Mouse (Mus musculus) liver, embryonic 14.5 days (tissue): ENCODE measurements around the gene Calr. TPM values are rescaled to one million over a fixed set of nuclear protein-coding genes. Genes with fewer than 3 reads are reported as not detected.
"Not testable (repeated sequence)": the region's sequence is repeated elsewhere in the genome, so short reads cannot be mapped to it uniquely, and the experiment has no call there.

Experiments
- ATAC-seq: fragments of 200-750 bp; cut with Nextera tagmentation; 2 replicates; pipeline ENCODE4 v1.8.0; 2017; ENCODE audit warnings: moderate number of reproducible peaks, mild to moderate bottlenecking, moderate library complexity; ENCODE audit not compliant: insufficient read depth
- DNase-seq, 3 experiments: peaks; one replicate each; pipeline ENCODE4 v3.0.0-alpha.2; 2012 to 2013; ENCODE audit warnings: low read depth in 3 of 3, low spot score in 3 of 3
- H3K27ac ChIP-seq: fragments of 300-500 bp; sonication (generic); 2 replicates; pipeline ENCODE4 v1.5.1; 2014; ENCODE audit warnings: moderate library complexity, mild to moderate bottlenecking, control low read depth, inconsistent platforms
- H3K27me3 ChIP-seq: fragments of 300-500 bp; sonication (generic); 2 replicates; pipeline ENCODE4 v1.6.1; 2014; ENCODE audit warnings: mild to moderate bottlenecking, low read length, moderate library complexity; ENCODE audit not compliant: control insufficient read depth, insufficient read depth
- H3K36me3 ChIP-seq: fragments of 300-500 bp; sonication (generic); replicated peaks from 2 replicates; pipeline ENCODE4 v1.6.1; 2014; ENCODE audit warnings: low read depth; ENCODE audit not compliant: control insufficient read depth, insufficient read depth
- H3K4me1 ChIP-seq, 2 experiments: fragments of 200-500 bp in 1 of 2; fragments of 300-500 bp in 1 of 2; sonication (generic) in 1 of 2; replicated peaks; 2 replicates each; pipeline ENCODE4 v1.6.1; 2012 to 2014; ENCODE audit warnings: antibody characterized with exemption in 1 of 2, inconsistent platforms in 1 of 2, low read length in 1 of 2; ENCODE audit not compliant: control insufficient read depth in 2 of 2, insufficient read depth in 2 of 2
- H3K4me2 ChIP-seq: fragments of 300-500 bp; sonication (generic); 2 replicates; pipeline ENCODE4 v1.6.1; 2014; ENCODE audit warnings: low read depth, mild to moderate bottlenecking, control low read depth, moderate library complexity
- H3K4me3 ChIP-seq, 2 experiments: fragments of 200-500 bp in 1 of 2; fragments of 300-500 bp in 1 of 2; sonication (generic) in 1 of 2; 2 replicates each; pipeline ENCODE4 v1.5.1; 2012 to 2014; ENCODE audit warnings: low read depth in 2 of 2, low read length in 2 of 2, mild to moderate bottlenecking in 2 of 2, control low read depth in 1 of 2, inconsistent platforms in 1 of 2, moderate library complexity in 1 of 2; ENCODE audit not compliant: insufficient read depth in 1 of 2
- H3K9ac ChIP-seq: fragments of 300-500 bp; sonication (generic); replicated peaks from 2 replicates; pipeline ENCODE4 v1.6.1; 2014; ENCODE audit warnings: mild to moderate bottlenecking, control low read depth, moderate library complexity
- H3K9me3 ChIP-seq: fragments of 300-500 bp; sonication (generic); 2 replicates; pipeline ENCODE4 v1.6.1; 2016; ENCODE audit warnings: low read length, mixed read lengths; ENCODE audit not compliant: control insufficient read depth
- CTCF ChIP-seq: IDR thresholded peaks from 2 replicates; pipeline ENCODE4 v1.5.1; 2016; ENCODE audit warnings: antibody characterized with exemption, low read depth, control low read depth
- EP300 ChIP-seq: IDR thresholded peaks from 2 replicates; pipeline ENCODE4 v1.6.1; 2016; ENCODE audit warnings: antibody characterized with exemption, low read depth
- WGBS: fragments of 180-500 bp; shearing (Covaris S2); extraction: QIAGEN DNeasy Blood & Tissue Kit; methylation state at CpG from one replicate; pipeline ENCODE4 v1.1.7; 2014; ENCODE audit not compliant: insufficient replicate concordance; 5-methylcytosine and 5-hydroxymethylcytosine counted together
- polyA plus RNA-seq, 2 experiments: library from polyadenylated mRNA; depleted of rRNA in 1 of 2; stranded (reverse) in 1 of 2; unstranded in 1 of 2; fragments of >200 nt; fragmentation: Nextera tagmentation in 1 of 2; extraction: Ambion mirVana in 1 of 2; gene quantifications; 2 replicates each; pipeline versions ENCODE4 v1.2.1 to v1.2.3; 2012 to 2014

Calr gene
- polyA plus RNA-seq, 2 experiments: 262 to 348 TPM

DNA sequence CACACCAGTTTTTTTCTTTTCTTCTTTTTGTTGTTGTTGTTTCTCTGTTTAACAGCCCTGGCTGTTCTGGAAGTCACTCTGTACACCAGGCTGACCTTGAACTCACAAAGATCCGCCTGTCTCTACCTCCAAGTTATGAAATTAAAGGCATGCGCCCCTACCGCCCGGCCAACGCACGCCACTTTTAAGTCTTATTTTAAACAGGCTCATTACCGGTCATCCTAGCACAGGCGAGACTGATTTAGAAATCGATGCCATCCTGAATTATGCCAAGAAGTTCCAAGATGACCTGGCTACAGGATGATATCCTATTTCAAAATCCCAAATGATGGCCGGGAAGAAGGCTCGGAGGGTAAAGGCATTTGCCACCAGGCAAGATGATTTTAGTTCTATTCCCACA, 15.2 kb downstream of the Calr start, which contains the start of gene Gadd45gip1:
Gene Gadd45gip1, plus strand, starts transcription at position 33 of the 400 bp plus-strand sequence.
- peak; percentile 65 to 72 (median 69) for DNase-seq
- H3K9ac ChIP-seq: peak within 1 kb of the TSS; percentile 96
- peak within 1 kb of the TSS; percentile 88 to 94 for H3K4me3 ChIP-seq
- ATAC-seq: peak; percentile 29; the same call in 1 of the 2 replicates
- peaks cover 23 to 44% of the 10 kb centered on the region in 2 experiments for H3K4me1 ChIP-seq
- TF ChIP-seq CTCF (peak; percentile 68), EP300 (no peak)
- peak within 1 kb of the TSS; percentile 90 for H3K27ac ChIP-seq
- WGBS: 28% methylated on average over 11 of the region's 11 CpGs
- H3K4me2 ChIP-seq: peak within 1 kb of the TSS; percentile 84
- H3K9me3 ChIP-seq: no peaks in the 10 kb centered on the region
- H3K27me3 ChIP-seq: no peaks in the 10 kb centered on the region
- peaks cover 29% of the 10 kb centered on the region for H3K36me3 ChIP-seq

DNA sequence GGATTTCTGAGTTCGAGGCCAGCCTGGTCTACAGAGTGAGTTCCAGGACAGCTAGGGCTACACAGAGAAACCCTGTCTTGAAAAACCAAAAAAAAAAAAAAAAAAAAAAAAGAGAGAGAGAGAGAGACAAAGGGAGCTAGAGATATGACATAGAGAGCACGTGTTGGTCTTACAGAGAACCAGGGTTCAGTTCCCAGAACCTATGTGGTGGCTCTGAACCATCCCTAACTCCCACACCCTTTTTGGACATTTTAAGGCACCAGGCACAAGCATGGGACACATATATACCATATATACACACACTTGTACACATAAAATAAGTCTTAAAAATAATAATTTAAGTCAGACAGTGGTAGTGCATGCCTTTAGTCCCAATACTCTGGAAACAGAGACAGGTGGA, 20.2 kb downstream of the Calr start:
- H3K36me3 ChIP-seq, H3K4me3 ChIP-seq, H3K27me3 ChIP-seq, DNase-seq, H3K9ac ChIP-seq, H3K4me2 ChIP-seq, H3K9me3 ChIP-seq: not testable (repeated sequence)
- peak overlapping the region; percentile 42 for H3K27ac ChIP-seq
- peak; percentile 27; the same call in 1 of the 2 replicates for ATAC-seq
- WGBS: 58% methylated on average over 2 of the region's 2 CpGs
- peaks cover 22 to 26% of the 10 kb centered on the region in 2 experiments for H3K4me1 ChIP-seq

DNA sequence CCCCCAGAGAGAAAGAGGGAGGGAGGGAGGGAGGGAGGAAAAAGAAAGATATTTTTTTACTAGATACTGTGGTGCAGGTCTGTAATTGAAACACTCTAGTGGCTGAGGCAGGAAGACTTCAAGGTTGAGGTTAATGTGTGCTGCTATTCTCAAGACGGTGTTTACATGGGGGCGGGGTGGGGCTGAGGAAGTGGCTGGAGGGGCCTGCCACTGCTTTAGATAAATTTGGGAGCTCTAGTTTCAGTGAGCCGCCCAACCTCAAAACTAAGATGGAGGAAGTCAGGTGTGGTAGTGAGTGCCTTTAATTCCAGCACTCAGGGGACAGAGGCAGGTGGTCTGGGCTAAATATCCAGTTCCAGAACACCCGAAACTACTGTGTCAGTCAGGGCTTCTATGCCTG, 21.1 kb downstream of the Calr start:
- DNase-seq (no peak), ATAC-seq (peak; percentile 45; the same call in 1 of the 2 replicates)
- peaks cover 19 to 20% of the 10 kb centered on the region in 2 experiments for H3K4me1 ChIP-seq

DNA sequence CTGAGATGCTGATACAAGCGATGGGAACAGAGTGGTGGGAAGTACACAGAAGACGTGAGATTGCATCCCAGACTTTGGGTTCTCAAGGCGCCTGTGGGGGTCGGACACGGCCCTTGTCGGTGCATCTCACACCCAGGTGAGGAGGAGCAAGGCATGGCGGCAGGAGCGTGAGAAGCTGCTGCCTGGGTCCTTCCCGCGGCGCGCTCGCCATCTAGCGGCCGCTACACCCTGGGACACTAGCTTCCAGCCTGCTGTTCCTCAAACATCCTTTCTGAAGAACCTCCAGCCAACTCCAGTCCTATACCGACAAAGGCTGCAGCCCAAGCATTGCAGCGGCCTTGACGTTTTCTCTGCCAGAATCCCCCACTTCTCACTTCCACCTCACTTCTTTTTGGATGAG, 23.1 kb downstream of the Calr start:
- Histone ChIP-seq H3K9ac (no peak overlapping the region), H3K36me3 (no peaks in the 10 kb centered on the region), H3K27me3 (no peaks in the 10 kb centered on the region), H3K4me2 (no peak overlapping the region), H3K9me3 (no peaks in the 10 kb centered on the region), H3K4me1 (peaks cover 13 to 18% of the 10 kb centered on the region in 2 experiments), H3K27ac (no peak overlapping the region), H3K4me3 (no peak overlapping the region)
- DNase-seq (no peak), ATAC-seq (peak; percentile 53)
- TF ChIP-seq EP300 (no peak), CTCF (peak; percentile 97)
- WGBS: under 1% methylated on average over 18 of the region's 18 CpGs

More for the DNA sequence above, 21.1 kb downstream of the Calr start:
- Histone ChIP-seq H3K27me3 (no peaks in the 10 kb centered on the region), H3K27ac (peak overlapping the region; percentile 60), H3K9ac (no peak overlapping the region; the same call in 1 of the 2 replicates), H3K36me3 (no peaks in the 10 kb centered on the region), H3K9me3 (no peaks in the 10 kb centered on the region), H3K4me3 (no peak overlapping the region), H3K4me2 (peak overlapping the region; percentile 26)
- 21% methylated on average over 4 of the region's 4 CpGs for WGBS
- TF ChIP-seq CTCF (no peak), EP300 (no peak)

DNA sequence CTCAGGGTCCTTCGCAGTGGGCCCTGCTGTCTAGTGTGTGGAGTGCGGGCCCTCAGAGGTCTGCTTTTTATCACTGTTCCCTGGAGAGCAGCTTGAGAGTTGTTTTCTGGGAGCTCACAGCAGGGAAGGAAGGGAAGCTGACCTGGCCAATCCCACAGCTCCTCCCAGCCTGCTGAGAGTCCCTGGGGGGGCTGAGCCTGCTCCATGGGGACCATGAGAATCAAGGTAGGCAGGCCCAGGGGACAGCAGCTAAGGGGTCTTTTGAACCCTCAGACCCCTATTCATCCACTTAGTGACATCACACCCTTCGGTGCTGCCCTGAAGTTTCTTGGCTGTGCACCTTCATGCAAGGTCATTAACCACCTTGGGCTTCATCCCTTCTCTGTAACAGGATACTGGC, 24.0 kb downstream of the Calr start, which contains the start of gene Dand5:
Gene Dand5, minus strand, starts transcription at position 101 of the 400 bp plus-strand sequence.
- DNase-seq (no peak), ATAC-seq (no peak)
- Histone ChIP-seq H3K4me3 (no peak within 1 kb of the TSS), H3K9ac (no peak within 1 kb of the TSS), H3K9me3 (no peaks in the 10 kb centered on the region), H3K4me2 (no peak within 1 kb of the TSS), H3K27ac (no peak within 1 kb of the TSS), H3K27me3 (no peaks in the 10 kb centered on the region), H3K4me1 (peaks cover 13 to 18% of the 10 kb centered on the region in 2 experiments), H3K36me3 (no peaks in the 10 kb centered on the region)
- 63% methylated on average over 3 of the region's 3 CpGs for WGBS
- TF ChIP-seq CTCF (no peak), EP300 (no peak)
